Mouse (Mus musculus): ENCODE measurements around the gene Fn3k. TPM values are rescaled to one million over a fixed set of nuclear protein-coding genes. Genes with fewer than 3 reads are reported as not detected.

Gene Fn3k
- polyA plus RNA-seq, 1 experiment from 2014 or later, result 35.3 TPM

- peaks cover 7% of the 10 kb centered on the region for H3K4me1 ChIP-seq (ENCODE audit: control insufficient read depth, low read depth, low read length)
- no peak for ATAC-seq (ENCODE audit: low read depth)
- H3K36me3 ChIP-seq (ENCODE audit: control insufficient read depth, insufficient read depth), result no peaks in the 10 kb centered on the region
- no peak overlapping the region for H3K4me2 ChIP-seq (ENCODE audit: low read depth, low read length)
- H3K27me3 ChIP-seq (ENCODE audit: control insufficient read depth, insufficient read depth, low read depth, low read length), result no peaks in the 10 kb centered on the region
- H3K27ac ChIP-seq (ENCODE audit: low read length), result no peak overlapping the region
- no peak overlapping the region for H3K9ac ChIP-seq (ENCODE audit: low read depth, low read length)
- 71% methylated on average over 5 of the region's 5 CpGs for WGBS (ENCODE audit: insufficient replicate concordance)
- no peak overlapping the region for H3K4me3 ChIP-seq (ENCODE audit: low read depth, low read length)
- H3K9me3 ChIP-seq (replicated peaks; ENCODE audit: control insufficient read depth, low read length), result no peaks in the 10 kb centered on the region
Measured at GRCm38 (mm10) chr11:121417971-121418370, 16.7 kb upstream of the Fn3k start.

GRCm38 (mm10) chr11:121418932-121419331 is 15.8 kb upstream of the Fn3k start:
- no peak overlapping the region for H3K27ac ChIP-seq (ENCODE audit: low read length)
- no peak for ATAC-seq (ENCODE audit: low read depth)
- H3K4me3 ChIP-seq (ENCODE audit: low read depth, low read length), result no peak overlapping the region
- no peaks in the 10 kb centered on the region for H3K27me3 ChIP-seq (ENCODE audit: control insufficient read depth, insufficient read depth, low read depth, low read length)
- H3K4me1 ChIP-seq (ENCODE audit: control insufficient read depth, low read depth, low read length), result peaks cover 11% of the 10 kb centered on the region
- H3K4me2 ChIP-seq (ENCODE audit: low read depth, low read length), result no peak overlapping the region
- H3K9me3 ChIP-seq (replicated peaks; ENCODE audit: control insufficient read depth, low read length), result no peaks in the 10 kb centered on the region
- 71% methylated on average over 2 of the region's 2 CpGs for WGBS (ENCODE audit: insufficient replicate concordance)
- no peaks in the 10 kb centered on the region for H3K36me3 ChIP-seq (ENCODE audit: control insufficient read depth, insufficient read depth)
- no peak overlapping the region for H3K9ac ChIP-seq (ENCODE audit: low read depth, low read length)

GRCm38 (mm10) chr11:121420379-121420778 is 14.3 kb upstream of the Fn3k start:
- H3K9ac ChIP-seq (ENCODE audit: low read depth, low read length), result peak overlapping the region; percentile 73
- peak overlapping the region; percentile 92 for H3K27ac ChIP-seq (ENCODE audit: low read length)
- H3K4me1 ChIP-seq (ENCODE audit: control insufficient read depth, low read depth, low read length), result peaks cover 25% of the 10 kb centered on the region
- no peaks in the 10 kb centered on the region for H3K27me3 ChIP-seq (ENCODE audit: control insufficient read depth, insufficient read depth, low read depth, low read length)
- no peak for ATAC-seq (ENCODE audit: low read depth)
- H3K4me3 ChIP-seq (ENCODE audit: low read depth, low read length), result peak overlapping the region; percentile 85
- H3K4me2 ChIP-seq (ENCODE audit: low read depth, low read length), result peak overlapping the region; percentile 78
- peaks cover 7% of the 10 kb centered on the region for H3K36me3 ChIP-seq (ENCODE audit: control insufficient read depth, insufficient read depth)
- no peaks in the 10 kb centered on the region for H3K9me3 ChIP-seq (replicated peaks; ENCODE audit: control insufficient read depth, low read length)
- WGBS (ENCODE audit: insufficient replicate concordance), result 51% methylated on average over 5 of the region's 5 CpGs

GRCm38 (mm10) chr11:121420830-121421552 is 13.7 kb upstream of the Fn3k start, which contains the start of gene Fn3krp:
Fn3krp (plus strand) TSS chr11:121421401.
- Histone ChIP-seq H3K9ac (ENCODE audit: low read depth, low read length) (peak within 1 kb of the TSS; percentile 93), H3K27ac (ENCODE audit: low read length) (peak within 1 kb of the TSS; percentile 92), H3K4me1 (ENCODE audit: control insufficient read depth, low read depth, low read length) (peaks cover 31% of the 10 kb centered on the region), H3K4me3 (ENCODE audit: low read depth, low read length) (peak within 1 kb of the TSS; percentile 85), H3K9me3 (replicated peaks; ENCODE audit: control insufficient read depth, low read length) (no peaks in the 10 kb centered on the region), H3K27me3 (ENCODE audit: control insufficient read depth, insufficient read depth, low read depth, low read length) (no peaks in the 10 kb centered on the region), H3K4me2 (ENCODE audit: low read depth, low read length) (peak within 1 kb of the TSS; percentile 78), H3K36me3 (ENCODE audit: control insufficient read depth, insufficient read depth) (peaks cover 13% of the 10 kb centered on the region)
- ATAC-seq (ENCODE audit: low read depth), result peak; percentile 99
- WGBS (ENCODE audit: insufficient replicate concordance), result 3% methylated on average over 28 of the region's 28 CpGs

GRCm38 (mm10) chr11:121421553-121422173 is 13.1 kb upstream of the Fn3k start:
- H3K4me1 ChIP-seq (ENCODE audit: control insufficient read depth, low read depth, low read length), result peaks cover 31% of the 10 kb centered on the region
- H3K27ac ChIP-seq (ENCODE audit: low read length), result peak overlapping the region; percentile 83
- H3K4me3 ChIP-seq (ENCODE audit: low read depth, low read length), result peak overlapping the region; percentile 85
- H3K4me2 ChIP-seq (ENCODE audit: low read depth, low read length), result peak overlapping the region; percentile 75
- peaks cover 19% of the 10 kb centered on the region for H3K36me3 ChIP-seq (ENCODE audit: control insufficient read depth, insufficient read depth)
- WGBS (ENCODE audit: insufficient replicate concordance), result under 1% methylated on average over 28 of the region's 28 CpGs
- no peaks in the 10 kb centered on the region for H3K27me3 ChIP-seq (ENCODE audit: control insufficient read depth, insufficient read depth, low read depth, low read length)
- peak overlapping the region; percentile 93 for H3K9ac ChIP-seq (ENCODE audit: low read depth, low read length)
- no peaks in the 10 kb centered on the region for H3K9me3 ChIP-seq (replicated peaks; ENCODE audit: control insufficient read depth, low read length)
- ATAC-seq (ENCODE audit: low read depth), result peak; percentile 56

- H3K9me3 ChIP-seq (replicated peaks; ENCODE audit: control insufficient read depth, low read length), result no peaks in the 10 kb centered on the region
- H3K36me3 ChIP-seq (ENCODE audit: control insufficient read depth, insufficient read depth), result peaks cover 27% of the 10 kb centered on the region
- H3K9ac ChIP-seq (ENCODE audit: low read depth, low read length), result peak overlapping the region; percentile 72
- peak overlapping the region; percentile 100 for H3K27ac ChIP-seq (ENCODE audit: low read length)
- 19% methylated on average over 4 of the region's 4 CpGs for WGBS (ENCODE audit: insufficient replicate concordance)
- peak; percentile 77 for ATAC-seq (ENCODE audit: low read depth)
- H3K4me1 ChIP-seq (ENCODE audit: control insufficient read depth, low read depth, low read length), result peaks cover 47% of the 10 kb centered on the region
- no peaks in the 10 kb centered on the region for H3K27me3 ChIP-seq (ENCODE audit: control insufficient read depth, insufficient read depth, low read depth, low read length)
- peak overlapping the region; percentile 84 for H3K4me3 ChIP-seq (ENCODE audit: low read depth, low read length)
- peak overlapping the region; percentile 93 for H3K4me2 ChIP-seq (ENCODE audit: low read depth, low read length)
Measured at GRCm38 (mm10) chr11:121433397-121433796, 1.3 kb upstream of the Fn3k start.

GRCm38 (mm10) chr11:121437236-121437635 is 2.5 kb downstream of the Fn3k start:
- Histone ChIP-seq H3K27ac (ENCODE audit: low read length) (peak overlapping the region; percentile 100), H3K9ac (ENCODE audit: low read depth, low read length) (peak overlapping the region; percentile 83), H3K4me2 (ENCODE audit: low read depth, low read length) (peak overlapping the region; percentile 93), H3K36me3 (ENCODE audit: control insufficient read depth, insufficient read depth) (peaks cover 26% of the 10 kb centered on the region), H3K4me3 (ENCODE audit: low read depth, low read length) (peak overlapping the region; percentile 84), H3K4me1 (ENCODE audit: control insufficient read depth, low read depth, low read length) (peaks cover 55% of the 10 kb centered on the region), H3K27me3 (ENCODE audit: control insufficient read depth, insufficient read depth, low read depth, low read length) (no peaks in the 10 kb centered on the region), H3K9me3 (replicated peaks; ENCODE audit: control insufficient read depth, low read length) (no peaks in the 10 kb centered on the region)
- WGBS (ENCODE audit: insufficient replicate concordance), result 63% methylated on average over 5 of the region's 5 CpGs
- peak; percentile 3; the same call in 1 of the 2 replicates for ATAC-seq (ENCODE audit: low read depth)

- peak overlapping the region; percentile 39 for H3K4me3 ChIP-seq (ENCODE audit: low read depth, low read length)
Measured at GRCm38 (mm10) chr11:121439686-121440292, 5.1 kb downstream of the Fn3k start.

More at GRCm38 (mm10) chr11:121439686-121440292, 5.1 kb downstream of the Fn3k start:
- Histone ChIP-seq H3K27me3 (ENCODE audit: control insufficient read depth, insufficient read depth, low read depth, low read length) (no peaks in the 10 kb centered on the region; the same call in 1 of the 2 replicates), H3K9me3 (replicated peaks; ENCODE audit: control insufficient read depth, low read length) (no peaks in the 10 kb centered on the region), H3K36me3 (ENCODE audit: control insufficient read depth, insufficient read depth) (peaks cover 34% of the 10 kb centered on the region), H3K4me1 (ENCODE audit: control insufficient read depth, low read depth, low read length) (peaks cover 31% of the 10 kb centered on the region), H3K4me2 (ENCODE audit: low read depth, low read length) (peak overlapping the region; percentile 56), H3K27ac (ENCODE audit: low read length) (peak overlapping the region; percentile 70), H3K9ac (ENCODE audit: low read depth, low read length) (peak overlapping the region; percentile 23; the same call in 1 of the 2 replicates)
- WGBS (ENCODE audit: insufficient replicate concordance), result 53% methylated on average over 5 of the region's 5 CpGs
- peak; percentile 33 for ATAC-seq (ENCODE audit: low read depth)

All from liver, embryonic 16.5 days (tissue).